Mouse (Mus musculus) urinary bladder, postnatal 4 days (tissue): ENCODE measurements around the gene Olfr935.

ENCODE experiments used
- DNase-seq, 2 experiments: peaks; one replicate each; pipeline ENCODE4 v3.0.0; 2021 to 2022; ENCODE audit warnings: low spot score in 2 of 2

Olfr935 gene

DNA sequence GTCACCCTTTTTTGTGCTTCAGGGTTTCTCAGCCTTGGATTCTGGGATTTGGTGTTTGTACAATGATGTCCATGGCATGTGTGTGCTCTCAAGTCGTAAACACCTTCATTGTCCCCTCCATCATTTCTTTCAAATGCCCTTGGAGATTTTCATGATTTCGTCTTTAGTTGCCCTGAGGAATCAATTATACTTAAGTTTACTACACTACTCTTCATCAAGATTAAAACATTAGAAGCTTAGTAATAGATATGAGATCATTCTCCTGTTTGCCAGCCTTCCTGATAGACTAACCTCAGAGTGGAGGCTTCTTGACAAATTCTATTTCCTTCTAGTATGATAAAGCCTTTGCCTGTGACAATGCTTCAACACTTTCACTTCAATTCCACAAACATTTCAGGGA, at the start of gene Olfr935:
Olfr935 (minus strand) TSS at position 101 of the 400 bp plus-strand sequence.
- DNase-seq: no peak

DNA sequence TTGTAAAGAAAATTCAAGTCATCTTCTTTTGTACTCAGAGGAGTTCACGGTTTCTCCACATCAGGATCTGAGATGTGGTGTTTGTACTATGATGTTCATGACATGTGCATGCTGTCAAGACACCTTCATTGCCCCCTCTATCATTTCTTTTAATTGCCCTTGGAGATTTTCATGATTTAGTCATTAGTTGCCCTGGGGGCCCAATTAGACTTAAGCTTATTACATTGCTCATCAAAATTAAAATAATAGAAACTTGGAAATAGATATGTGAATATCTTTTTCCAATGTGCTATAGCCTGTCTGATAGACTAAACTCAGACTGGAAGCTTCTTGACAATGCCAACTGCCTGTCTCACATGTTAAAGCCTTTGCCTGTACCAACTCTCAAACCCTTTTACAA, 23.8 kb upstream of the Olfr935 start, which contains the start of gene Olfr146:
Olfr146 (minus strand) TSS at position 101 of the 400 bp plus-strand sequence.
- DNase-seq: no peak

DNA sequence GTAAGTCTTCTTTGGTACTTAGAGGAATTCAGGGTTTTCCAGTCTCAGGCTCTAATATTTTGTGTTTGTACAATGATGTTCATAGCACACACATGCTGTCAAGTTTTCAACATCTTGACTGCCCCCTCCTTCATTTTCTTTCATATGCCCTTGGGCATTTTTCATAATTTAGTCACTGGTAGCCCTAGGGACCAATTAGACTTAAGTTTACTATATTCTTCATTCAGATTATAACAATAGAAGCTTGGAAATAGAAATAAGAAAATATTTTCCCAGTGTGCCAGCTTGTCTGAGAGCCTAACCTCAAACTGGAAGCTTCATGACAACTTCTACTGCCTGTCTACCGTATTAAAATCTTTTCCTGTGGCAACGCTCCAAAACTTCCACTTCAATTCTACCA, 11.3 kb downstream of the Olfr935 start, which contains the start of gene Olfr934:
Olfr934 (minus strand) TSS at position 101 of the 400 bp plus-strand sequence.
- DNase-seq: no peak

GRCm38 (mm10) chr9:38972013-38972412, 27.5 kb downstream of the Olfr935 start, which contains the start of gene Olfr933:
TSS of gene Olfr933 (plus strand) at chr9:38972313.
- DNase-seq: no peak

GRCm38 (mm10) chr9:38954124-38954416, 45.4 kb downstream of the Olfr935 start:
- DNase-seq: no peak

DNA sequence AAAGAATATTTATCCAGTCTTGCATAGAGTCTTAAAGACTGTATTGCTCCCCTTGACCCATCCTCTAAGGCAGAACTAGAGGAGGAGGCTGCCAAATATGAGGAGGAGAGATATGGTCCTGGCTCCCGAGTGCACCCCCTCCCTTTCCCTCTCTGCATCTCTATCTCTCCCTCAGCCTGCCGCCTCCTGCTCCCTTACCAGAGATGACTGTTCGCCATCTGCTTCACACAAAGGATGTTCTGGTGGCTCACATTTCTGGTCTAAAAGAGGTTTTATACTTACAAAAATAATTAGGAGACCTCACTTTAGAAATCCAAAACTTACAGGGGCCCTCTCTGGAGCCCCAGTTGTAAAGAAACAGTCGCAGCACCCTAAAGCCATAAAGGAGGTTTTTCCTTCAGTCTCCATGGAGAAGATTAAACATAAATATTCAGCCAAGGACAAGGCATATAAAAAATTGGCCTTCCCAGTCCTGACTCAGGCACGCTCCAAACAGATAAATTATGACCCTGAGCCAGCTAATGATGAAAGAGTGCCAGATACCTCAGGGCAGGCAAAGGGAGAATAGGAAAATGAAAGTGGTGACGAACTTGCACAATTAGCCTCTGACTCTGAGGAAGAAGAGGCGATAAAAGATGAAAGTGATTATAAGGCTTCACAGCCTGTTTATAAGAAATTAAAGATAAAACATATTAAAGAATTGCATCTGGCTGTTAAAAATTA, 45.9 kb downstream of the Olfr935 start:
- no peak for DNase-seq
